Mouse (Mus musculus): Measurements from ENCODE around the gene Cmklr1. TPM values are rescaled to one million over a fixed set of nuclear protein-coding genes. Genes with fewer than 3 reads are reported as not detected.

Gene Cmklr1
- 2.9 and 3.8 TPM in 2 replicates for polyA plus RNA-seq (2015; fragmentation: Nextera tagmentation; extraction: Ambion mirVana)

DNA sequence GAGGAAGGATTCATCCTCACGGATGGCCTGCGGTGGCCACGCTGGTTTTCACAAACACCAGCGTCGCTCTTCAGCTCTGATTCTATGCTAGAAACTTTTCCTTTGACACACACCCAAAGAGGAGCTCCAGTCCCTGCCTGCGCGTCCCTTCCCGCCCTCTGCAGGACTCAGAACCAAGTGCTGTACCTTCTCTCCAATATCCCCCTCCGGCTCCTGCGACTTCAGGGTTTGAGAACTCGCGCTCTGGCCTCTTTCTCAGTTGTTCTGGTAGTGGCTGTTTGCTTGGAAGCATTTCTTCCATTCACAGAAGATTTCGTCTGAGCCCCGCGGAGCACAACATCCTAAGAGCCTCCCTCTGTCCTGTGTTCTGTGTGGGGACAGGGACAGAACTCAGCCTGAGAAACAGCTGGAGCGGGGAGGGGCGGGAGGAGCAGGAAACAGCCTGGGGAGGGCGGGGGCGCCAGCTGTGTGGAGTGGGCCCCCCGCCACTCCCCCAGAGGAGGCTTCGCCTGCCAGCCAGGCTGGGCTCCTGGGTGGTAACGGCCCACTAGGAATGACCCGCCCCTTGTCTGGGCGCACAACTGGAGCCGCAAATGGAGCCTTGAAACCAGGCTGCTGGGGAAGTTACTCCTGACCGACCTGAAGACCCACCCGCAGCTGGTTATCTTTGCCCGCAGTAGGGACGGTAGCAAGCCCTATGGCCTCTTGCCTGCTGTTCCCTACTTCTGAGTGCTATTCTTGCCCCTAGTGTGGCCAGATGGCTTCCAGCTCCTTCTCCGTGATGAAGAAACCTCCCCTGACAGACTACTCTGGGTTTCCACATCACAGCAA is at the start of gene Cmklr1:
Gene Cmklr1, minus strand, starts transcription at position 392 of the 831 bp plus-strand sequence.
- no peak for DNase-seq (ENCODE audit: low spot score)

DNA sequence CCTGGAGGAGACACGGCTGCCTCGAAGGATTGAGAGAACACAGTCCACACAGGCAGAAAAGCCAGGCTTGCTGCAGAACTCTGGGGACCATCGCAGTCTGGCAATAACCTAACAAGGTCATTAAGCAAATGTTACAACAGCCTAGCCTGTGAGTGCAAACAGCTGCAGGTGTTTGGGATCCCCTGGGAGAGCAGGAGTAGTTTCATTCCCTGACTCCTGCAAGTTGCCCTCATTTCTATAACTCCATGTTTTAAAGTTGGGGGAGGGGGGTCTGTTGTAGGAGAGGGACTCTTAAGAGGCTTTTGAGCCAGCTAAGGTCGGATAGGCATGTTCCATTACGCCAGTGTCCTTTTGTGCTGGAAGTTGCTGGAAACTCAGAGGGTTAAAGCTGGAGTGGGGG is 44.2 kb upstream of the Cmklr1 start:
- no peak for DNase-seq (ENCODE audit: low spot score)

DNA sequence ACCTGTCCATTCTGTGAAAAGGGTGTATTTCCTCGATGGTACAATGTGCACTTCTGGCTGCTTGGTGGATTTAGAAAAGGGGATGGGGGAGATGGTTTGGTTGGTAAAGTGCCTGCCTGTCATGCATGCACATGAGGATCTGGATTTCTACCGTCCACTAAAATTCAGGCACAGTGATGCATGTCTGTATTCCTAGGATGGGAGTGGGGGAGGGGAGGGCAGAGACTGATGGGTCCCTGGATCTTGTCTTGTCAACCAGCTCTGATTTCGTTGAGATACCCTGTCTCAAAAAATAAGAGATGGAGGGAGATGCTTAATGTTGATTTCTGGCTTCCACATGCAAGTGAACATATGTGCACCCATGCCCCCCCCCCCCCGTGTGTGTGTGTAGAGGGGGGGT is 43.8 kb upstream of the Cmklr1 start:
- DNase-seq (ENCODE audit: low spot score): no peak

DNA sequence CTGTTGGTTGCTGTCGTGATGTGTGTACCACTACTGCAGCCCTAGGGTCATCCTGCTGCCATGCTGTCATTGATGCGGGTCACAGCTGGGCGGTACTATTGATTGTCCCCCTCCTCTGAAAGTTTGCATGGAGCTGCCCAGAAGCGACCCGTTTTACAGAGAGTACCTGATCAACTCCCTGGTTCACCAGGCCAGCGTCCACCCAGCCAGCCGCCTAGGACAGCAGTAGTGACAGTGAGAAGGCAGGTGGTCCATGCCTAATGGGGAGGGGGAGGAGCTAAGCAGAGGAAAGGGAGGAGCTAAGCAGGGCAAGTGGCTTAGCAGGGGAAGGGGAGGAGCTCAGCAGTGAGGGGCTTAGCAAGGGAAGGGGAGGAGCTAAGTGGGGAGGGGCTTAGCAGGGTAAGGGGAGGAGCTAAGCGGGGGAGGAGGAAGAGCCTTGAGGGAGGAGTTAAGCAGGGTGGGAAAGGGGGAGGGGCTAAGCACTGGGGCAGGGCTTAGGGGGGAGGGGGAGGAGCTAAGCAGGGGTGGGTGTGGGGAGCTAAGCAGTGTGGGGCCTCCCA is 43.0 kb upstream of the Cmklr1 start:
- DNase-seq (ENCODE audit: low spot score): no peak

DNA sequence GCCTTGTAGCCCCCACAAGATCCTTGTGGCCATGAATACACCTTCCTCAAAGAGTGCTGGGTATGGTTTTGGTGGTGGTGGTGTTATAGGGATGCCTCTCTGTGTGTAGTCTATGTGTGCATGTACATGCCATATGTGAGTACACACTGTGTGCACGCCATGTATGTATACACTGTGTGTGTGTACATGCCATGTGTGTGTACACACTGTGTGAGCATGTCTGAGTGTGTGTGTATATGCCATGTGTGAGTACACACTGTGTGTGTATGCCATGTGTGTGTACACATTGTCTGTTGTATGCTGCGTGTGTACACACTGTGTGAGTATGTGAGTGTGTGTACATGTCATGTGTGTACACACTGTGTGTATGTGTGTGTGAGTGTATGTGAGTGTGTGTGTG is 40.6 kb upstream of the Cmklr1 start:
- DNase-seq (ENCODE audit: low spot score): no peak

DNA sequence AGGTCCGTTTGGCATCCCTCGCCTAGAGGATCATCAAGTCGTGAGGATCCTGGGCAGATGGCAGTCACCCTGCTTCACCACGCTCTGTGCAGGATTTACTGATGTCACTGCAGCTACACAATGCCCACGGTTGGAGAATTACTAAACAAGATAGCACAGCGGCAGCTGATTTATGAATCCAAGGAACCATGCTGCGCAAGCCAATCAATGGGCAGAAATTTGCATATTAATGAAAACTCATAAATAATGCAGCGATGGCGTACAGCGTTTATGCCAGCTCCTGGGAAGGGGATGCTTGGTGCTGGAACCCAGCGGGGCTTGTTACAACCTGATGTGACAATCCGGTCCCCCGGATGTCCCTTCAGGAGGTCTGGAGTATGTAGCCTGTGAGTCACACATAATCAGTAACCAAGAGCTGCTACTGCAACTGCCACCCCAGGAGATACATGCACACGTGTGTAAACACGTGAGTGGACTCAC is 39.9 kb upstream of the Cmklr1 start:
- DNase-seq (ENCODE audit: low spot score): no peak

DNA sequence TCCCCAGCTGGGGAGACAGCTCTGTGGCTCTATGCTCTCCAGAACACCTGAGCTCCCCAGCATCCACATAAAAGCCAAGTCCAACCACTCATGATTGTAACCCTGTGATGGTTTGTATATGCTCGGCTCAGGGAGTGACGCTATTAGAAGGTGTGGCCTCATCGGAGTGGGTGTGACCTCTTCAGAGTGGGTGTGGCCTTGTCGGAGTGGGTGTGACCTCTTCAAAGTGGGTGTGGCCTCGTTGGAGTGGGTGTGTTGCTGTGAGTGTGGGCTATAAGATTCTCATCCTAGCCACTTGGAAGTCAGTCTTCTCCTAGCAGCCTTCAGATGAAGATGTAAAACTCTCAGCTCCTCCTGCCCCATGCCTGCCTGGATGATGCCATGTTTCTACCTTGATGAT is 37.3 kb upstream of the Cmklr1 start:
- DNase-seq (ENCODE audit: low spot score): no peak

DNA sequence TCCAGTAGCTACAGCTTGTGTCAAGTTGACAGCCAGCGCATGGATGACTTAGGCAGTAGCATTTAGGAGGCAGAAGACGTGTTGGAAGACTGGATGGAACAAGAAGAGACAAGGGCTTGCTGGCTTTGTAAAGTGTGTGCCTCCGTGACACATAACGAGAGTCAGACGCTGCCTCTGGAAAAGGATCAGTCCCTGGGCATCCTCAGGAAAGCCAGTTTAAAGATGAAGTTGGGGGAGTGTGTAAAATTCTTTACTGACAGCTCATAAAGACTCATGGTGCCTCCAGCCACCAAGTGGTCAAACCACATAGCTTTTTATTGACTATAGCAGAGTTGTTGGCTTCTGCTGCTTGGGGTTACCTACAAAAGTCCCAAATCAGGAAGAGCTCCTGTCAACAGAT is 35.2 kb upstream of the Cmklr1 start:
- DNase-seq (ENCODE audit: low spot score): no peak

DNA sequence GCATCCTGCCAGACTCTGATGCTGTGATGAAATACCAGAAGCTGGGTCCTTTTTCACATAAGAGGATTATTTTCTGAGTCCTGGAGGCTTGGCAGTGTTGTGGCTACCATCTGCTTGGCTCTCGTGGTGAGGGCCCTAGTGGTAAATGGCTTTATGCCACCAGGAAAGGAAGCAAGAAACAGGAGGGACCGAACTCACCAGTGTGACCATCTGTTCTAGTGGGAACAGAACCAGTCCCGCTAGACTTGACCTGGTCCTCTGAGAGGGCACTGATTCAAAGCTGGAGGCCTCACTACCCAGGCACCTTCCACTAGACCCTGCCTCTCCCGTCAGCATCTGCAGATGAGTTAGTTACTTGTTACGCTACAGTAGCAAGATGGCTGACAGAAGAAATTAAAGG is 33.0 kb upstream of the Cmklr1 start:
- DNase-seq (ENCODE audit: low spot score): no peak

DNA sequence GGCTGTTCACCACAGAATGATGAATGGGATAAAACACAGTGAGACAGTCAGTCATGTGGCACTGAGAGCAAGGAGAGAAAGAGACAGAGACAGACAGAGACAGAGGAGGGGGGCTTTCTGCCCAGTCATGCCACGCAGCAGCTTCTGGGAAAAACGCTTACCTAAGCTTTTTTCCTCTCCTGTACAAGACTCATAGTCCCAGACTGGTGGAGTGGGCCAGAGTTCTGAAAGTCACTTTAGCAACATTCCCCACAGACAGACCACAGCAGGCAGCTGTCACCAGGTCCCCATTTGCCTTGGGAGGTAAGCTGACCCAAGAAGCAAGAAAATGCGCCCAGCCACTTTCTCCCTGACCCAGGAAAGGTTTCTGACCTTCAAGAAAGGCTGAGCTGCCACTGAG is 32.2 kb upstream of the Cmklr1 start:
- no peak for DNase-seq (ENCODE audit: low spot score)

DNA sequence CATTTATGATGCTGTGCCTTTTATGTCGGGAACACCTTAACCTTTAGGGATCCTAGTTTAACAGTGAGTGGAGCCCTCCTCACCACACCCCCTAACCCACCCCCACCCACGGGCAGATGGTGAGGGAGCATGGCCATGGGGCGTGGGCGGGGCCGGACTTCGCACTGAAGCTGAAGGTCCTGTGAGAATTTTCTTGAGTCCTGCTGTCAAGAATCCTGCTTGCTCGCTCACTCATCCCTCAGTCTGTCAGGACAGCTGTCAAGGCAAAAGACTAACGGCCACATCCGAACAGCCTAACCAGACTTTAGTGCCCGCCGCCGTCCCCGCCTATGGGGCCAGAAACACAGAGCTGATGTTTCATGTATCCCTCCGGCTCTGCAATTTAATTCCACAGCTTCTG is 31.0 kb upstream of the Cmklr1 start:
- DNase-seq (ENCODE audit: low spot score): no peak

DNA sequence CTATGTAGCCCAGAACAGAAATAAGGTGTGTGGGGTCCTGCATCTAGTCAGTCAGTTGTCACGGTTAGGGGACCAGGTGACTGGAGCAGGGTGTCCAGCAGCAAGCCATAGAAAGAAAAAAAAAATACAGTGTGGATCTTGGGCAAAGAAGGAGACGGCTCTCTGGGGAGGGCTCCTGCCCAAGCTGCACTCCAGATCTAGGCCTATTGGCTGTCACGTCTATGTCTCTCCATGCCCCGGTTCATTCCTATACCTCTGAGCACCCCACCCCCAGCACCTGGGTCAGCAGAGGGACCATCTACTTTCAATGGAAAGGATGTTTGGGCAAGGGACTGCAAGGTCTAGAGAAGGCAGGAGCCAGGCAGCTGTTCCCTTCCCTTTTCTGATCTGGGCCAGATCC is 29.3 kb upstream of the Cmklr1 start:
- DNase-seq (ENCODE audit: low spot score): no peak

DNA sequence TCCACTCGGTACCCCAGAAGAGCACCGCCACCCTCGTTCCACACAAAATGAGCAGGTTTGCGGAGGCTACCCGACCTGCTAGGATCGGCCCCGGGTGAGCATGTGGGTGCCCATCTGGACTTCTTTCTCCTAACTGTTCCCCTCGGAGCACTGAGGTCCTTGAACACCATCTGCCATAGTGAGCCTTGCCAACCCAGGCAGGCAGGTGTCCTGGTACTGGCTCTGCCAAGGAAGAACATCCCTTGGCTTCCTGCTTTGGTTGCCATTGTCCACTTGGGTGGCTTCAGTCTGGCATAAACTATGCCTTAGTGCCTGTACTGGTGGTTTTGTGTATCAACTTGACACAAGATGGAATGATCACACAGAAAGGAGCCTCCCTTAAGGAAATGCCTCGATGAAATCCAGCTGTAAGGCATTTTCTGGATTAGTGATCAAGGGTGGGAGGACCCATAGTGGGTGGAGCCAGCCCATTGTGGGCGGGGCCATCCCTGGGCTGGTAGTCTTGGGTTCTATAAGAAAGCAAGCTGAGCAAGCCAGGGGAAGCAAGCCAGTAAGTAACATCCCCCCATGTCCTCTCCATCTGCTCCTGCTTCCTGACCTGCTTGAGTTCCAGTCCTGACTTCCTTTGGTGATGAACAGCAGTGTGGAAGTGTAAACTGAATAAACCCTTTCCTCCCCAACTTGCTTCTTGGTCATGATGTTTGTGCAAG is 28.7 kb upstream of the Cmklr1 start:
- no peak for DNase-seq (ENCODE audit: low spot score)

DNA sequence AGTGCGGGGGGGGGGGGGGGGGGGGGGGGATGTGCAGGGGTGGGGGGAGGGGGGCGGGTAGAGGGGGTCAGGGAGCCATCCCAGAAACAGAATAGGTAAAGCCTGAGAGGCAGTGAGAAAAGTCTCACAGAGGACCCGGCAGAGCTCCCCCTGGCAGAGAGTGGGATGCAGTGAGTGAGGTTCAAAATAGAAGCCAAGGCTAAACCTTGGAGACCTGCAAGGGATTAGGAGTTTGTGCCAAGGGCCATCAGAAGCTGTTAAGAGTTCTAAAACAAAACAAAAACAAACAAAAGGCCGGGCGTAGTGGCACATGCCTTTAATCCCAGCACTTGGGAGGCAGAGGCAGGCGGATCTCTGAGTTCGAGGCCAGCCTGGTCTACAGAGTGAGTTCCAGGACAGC is 27.3 kb upstream of the Cmklr1 start:
- DNase-seq (ENCODE audit: low spot score): no peak

DNA sequence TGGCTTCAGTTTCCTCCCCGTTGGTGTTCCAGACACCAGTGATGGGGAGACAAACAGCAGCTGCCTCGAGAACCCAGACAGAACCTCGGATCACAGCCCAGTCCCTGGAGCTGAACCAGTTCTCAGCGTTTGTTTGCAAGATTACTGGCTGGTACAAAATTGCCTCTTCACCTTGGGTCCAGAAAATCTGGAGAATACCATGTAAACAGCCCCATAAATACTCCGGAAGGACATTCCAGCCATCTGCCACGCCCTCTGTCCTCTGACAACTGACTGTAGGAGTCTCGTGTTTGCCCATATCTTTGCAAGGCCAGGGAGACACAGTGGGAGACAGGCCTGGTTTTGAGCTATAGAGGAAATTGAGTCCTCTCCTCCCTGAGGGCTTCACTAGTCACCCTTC is 24.6 kb upstream of the Cmklr1 start:
- DNase-seq (ENCODE audit: low spot score): no peak

DNA sequence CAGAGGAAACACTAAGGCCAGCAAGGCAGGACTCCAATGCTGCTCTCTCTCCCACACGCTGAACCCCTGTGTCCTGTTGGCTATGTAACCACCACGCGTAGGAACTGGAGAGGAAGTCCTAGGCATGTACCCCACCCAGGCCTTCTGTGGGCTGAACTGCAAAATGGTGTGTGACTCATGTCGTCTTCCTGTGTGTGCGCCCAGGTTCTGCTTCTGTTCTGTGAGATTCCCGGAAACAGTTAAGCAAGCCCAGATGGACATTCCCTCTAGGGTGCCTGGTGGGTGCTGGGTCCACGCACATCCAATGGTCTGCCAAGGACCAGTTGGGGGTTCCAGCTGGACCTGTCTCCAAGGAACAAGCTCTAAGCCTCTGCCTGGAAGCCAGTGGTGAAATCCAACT is 22.2 kb upstream of the Cmklr1 start:
- DNase-seq (ENCODE audit: low spot score): no peak

DNA sequence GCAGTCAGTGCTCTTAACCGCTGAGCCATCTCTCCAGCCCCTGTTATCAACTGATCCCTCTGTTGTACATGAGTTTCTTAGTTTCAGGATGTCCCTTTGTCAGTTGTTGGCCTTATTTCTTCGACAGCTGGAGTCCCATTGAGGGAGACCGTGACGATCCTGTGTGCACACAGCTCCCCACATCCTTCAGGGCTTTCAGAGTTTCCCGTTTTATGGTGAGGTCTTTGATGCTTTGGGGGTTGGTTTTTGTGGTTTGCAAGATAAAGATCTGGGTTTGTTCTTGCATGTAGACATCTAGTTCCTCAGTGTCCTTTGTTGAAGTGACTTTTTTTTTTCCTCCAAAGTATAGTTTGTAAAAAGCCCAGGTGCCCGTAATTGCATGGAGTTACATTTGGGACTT is 20.4 kb upstream of the Cmklr1 start:
- DNase-seq (ENCODE audit: low spot score): peak; percentile 89

DNA sequence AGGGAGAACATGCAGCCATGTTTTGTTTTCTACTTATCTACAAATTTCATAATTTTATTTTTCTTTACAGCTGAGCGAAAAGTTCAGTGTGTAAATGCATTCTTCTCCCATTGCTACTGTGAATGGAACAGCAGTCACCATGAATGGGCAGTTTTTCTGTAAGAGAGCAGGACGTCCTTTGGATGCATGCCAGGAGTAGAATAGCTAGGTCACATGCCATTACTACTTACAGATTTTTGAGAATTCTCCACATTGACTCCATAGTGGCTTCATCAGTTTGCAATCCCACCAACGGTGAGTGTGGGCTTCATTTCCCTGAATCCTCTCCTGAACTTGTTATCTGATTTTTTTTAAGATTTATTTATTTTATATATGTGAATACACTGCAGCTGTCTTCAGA is 19.9 kb upstream of the Cmklr1 start:
- no peak for DNase-seq (ENCODE audit: low spot score)

DNA sequence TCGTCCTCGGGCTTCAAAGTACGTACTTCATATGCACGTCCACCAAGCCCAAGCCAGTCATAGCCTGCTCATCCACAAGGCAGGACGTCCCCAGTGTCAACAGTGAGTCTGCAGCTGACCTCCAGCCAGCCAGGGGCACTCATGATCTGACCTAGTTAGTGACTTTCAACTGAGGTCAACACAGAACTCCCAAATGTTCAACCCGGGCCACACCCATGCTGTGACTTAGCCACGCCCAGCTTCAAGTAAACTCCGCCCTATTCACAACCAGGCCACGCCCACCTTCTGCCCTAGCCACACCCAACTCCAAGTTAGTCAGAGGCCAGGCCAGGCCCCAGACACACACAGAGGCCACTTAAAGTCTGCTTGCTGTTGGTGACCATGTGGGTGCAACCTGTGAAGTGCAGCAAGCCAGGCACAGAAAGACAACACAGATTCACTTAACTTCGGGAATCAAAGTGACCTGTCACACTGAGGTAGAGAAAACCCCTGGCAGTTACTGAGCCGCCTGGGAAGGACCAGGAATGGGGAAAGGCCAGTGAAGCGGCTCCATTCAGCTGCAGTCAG is 14.5 kb upstream of the Cmklr1 start:
- DNase-seq (ENCODE audit: low spot score): no peak

DNA sequence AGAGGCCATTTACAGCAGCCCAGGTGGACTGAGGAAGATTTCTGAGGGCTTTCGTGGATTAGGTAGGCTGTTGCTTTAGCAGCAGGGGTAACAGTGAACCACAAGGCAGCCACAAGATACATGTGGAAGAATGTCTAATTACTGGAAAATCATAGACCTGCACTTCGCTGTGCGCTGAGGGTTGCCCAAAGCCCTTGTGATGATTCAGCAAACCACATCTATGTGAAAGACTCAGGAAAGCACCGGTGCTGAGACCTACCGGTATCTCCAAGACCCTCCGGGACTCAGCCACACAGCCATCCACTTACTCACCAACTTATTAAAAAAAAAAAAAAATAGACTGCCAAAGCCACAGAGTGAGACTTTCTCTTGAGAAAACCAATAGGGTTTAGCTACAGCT is 13.9 kb upstream of the Cmklr1 start:
- DNase-seq (ENCODE audit: low spot score): no peak

DNA sequence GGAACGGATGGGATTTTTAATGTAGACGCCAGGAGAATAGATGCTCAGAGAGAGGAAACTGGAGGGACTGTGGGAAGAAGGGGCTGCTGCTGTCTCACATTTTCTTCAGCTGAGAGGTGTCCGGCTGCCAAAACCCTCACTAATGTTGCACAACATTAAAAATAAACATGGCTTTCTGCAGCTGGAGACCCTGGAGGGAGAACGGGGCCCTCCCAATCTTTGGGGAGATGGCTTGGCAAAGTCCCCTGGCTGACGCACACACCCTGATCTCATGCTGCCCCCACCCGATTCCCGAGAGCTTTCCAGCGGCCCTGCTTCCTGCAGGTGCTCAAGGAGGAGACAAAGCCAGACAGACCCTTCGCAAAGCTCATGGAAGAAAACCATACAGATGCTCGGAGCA is 10.6 kb upstream of the Cmklr1 start:
- no peak for DNase-seq (ENCODE audit: low spot score)

DNA sequence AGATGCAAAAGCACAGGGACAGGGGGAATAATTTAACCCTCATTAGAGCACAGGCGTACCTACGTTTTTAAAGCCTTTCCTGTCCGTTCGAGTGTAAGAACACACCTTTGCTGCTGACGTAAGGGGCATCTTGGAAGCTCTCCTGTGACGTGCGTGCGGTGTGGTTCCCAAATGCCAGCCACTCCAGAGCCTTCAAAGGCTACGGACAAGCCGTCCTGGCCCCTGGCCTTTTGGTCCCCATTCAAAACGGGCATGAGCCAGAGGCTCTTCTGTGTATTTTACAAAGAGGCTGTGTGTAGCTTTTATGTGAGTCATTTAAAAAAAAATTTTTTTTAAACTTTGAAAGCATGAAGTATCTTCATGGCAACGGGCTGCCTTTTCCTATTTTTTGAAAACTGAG is 4.6 kb upstream of the Cmklr1 start:
- DNase-seq (ENCODE audit: low spot score): no peak
